Mouse (Mus musculus): ENCODE measurements around the gene Gm21976. TPM values are rescaled to one million over a fixed set of nuclear protein-coding genes. Genes with fewer than 3 reads are reported as not detected.

Gene Gm21976
- polyA plus RNA-seq, 1 experiment from 2014 or later: not detected

GRCm38 (mm10) chr13:98254921-98255320 is 24.8 kb upstream of the Gm21976 start:
- H3K9me3 ChIP-seq (ENCODE audit: control insufficient read depth, low read length): no peaks in the 10 kb centered on the region
- no peak overlapping the region for H3K9ac ChIP-seq (ENCODE audit: low read depth, low read length)
- DNase-seq (ENCODE audit: low spot score) (no peak), ATAC-seq (ENCODE audit: low read depth) (no peak)
- H3K4me2 ChIP-seq (ENCODE audit: low read depth, low read length): no peak overlapping the region
- H3K27ac ChIP-seq (replicated peaks; ENCODE audit: low read depth, low read length): no peak overlapping the region
- H3K27me3 ChIP-seq (replicated peaks; ENCODE audit: control insufficient read depth, insufficient read depth, low read length): no peaks in the 10 kb centered on the region
- no peak overlapping the region for H3K4me3 ChIP-seq (ENCODE audit: low read depth, low read length)
- H3K36me3 ChIP-seq (ENCODE audit: control insufficient read depth, insufficient read depth, low read length): peaks cover 86% of the 10 kb centered on the region
- no peaks in the 10 kb centered on the region for H3K4me1 ChIP-seq (ENCODE audit: control insufficient read depth, insufficient read depth, low read length)
- 78% methylated on average over 9 of the region's 9 CpGs for WGBS

- Histone ChIP-seq H3K4me1 (ENCODE audit: control insufficient read depth, insufficient read depth, low read length) (peaks cover 14% of the 10 kb centered on the region), H3K9ac (ENCODE audit: low read depth, low read length) (peak within 1 kb of the TSS; percentile 87), H3K27ac (replicated peaks; ENCODE audit: low read depth, low read length) (peak within 1 kb of the TSS; percentile 78), H3K36me3 (ENCODE audit: control insufficient read depth, insufficient read depth, low read length) (peaks cover 36% of the 10 kb centered on the region), H3K27me3 (replicated peaks; ENCODE audit: control insufficient read depth, insufficient read depth, low read length) (no peaks in the 10 kb centered on the region), H3K4me2 (ENCODE audit: low read depth, low read length) (peak within 1 kb of the TSS; percentile 92), H3K4me3 (ENCODE audit: low read depth, low read length) (peak within 1 kb of the TSS; percentile 95), H3K9me3 (ENCODE audit: control insufficient read depth, low read length) (no peaks in the 10 kb centered on the region)
- DNase-seq (ENCODE audit: low spot score): peak; percentile 98
- peak; percentile 99 for ATAC-seq (ENCODE audit: low read depth)
- under 1% methylated on average over 33 of the region's 71 CpGs for WGBS
Measured at GRCm38 (mm10) chr13:98262636-98263457, 16.8 kb upstream of the Gm21976 start, which contains the start of the genes Utp15 and Ankra2. TSS of gene Utp15 (minus strand) at chr13:98263041. TSS of gene Ankra2 (plus strand) at chr13:98263074.

DNA sequence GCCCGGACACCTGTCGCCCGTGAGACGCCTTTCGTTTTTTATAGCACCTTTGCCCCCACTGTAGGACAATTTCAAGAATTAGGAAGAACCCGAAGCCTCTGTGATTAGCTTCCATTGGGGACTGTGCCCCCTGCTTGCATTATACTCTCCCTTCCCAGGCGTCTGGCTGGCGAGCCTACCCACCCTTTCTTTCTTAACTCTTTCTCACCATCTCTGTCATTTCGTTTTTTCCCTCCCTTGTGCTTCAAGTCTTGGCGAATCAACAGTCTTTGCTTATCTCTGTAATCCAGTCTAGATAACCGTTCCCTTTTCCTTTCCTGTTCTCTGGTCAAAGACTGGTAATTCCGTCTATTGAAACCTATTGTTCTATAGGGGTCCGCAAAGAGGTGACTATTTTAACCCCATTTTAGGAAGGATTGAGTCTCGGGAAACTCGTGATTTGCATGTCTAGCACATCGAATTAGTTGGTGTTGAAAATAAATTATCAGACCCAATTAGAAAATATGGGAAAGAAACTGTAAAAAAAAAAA is 16.2 kb upstream of the Gm21976 start:
- Histone ChIP-seq H3K9ac (ENCODE audit: low read depth, low read length) (peak overlapping the region; percentile 87), H3K4me3 (ENCODE audit: low read depth, low read length) (peak overlapping the region; percentile 95), H3K27ac (replicated peaks; ENCODE audit: low read depth, low read length) (peak overlapping the region; percentile 78), H3K9me3 (ENCODE audit: control insufficient read depth, low read length) (no peaks in the 10 kb centered on the region), H3K27me3 (replicated peaks; ENCODE audit: control insufficient read depth, insufficient read depth, low read length) (no peaks in the 10 kb centered on the region), H3K4me1 (ENCODE audit: control insufficient read depth, insufficient read depth, low read length) (peaks cover 14% of the 10 kb centered on the region), H3K36me3 (ENCODE audit: control insufficient read depth, insufficient read depth, low read length) (peaks cover 35% of the 10 kb centered on the region), H3K4me2 (ENCODE audit: low read depth, low read length) (peak overlapping the region; percentile 55)
- no peak for DNase-seq (ENCODE audit: low spot score)
- 3% methylated on average over 11 of the region's 16 CpGs for whole genome bisulfite sequencing
- ATAC-seq (ENCODE audit: low read depth): peak; percentile 13

DNA sequence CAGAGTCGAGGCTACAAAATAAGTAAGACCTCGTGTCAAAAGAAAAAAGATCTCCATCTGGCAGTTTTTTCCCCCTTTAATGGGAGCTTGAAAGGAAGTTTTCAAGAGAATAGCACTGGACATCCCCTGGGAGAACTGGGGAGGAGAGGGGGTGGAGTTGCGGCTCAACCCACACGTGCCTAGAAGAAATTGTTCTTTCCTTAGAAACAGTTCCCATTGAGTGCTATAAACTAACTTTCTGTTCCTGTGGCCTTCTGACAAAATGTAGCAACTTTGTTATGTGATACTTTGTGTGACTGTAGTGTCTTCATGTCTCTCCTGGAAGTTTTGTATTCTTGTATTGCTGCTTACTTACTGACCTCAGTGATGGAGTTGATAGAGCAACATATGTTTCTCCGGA is 15.6 kb upstream of the Gm21976 start:
- Histone ChIP-seq H3K9ac (ENCODE audit: low read depth, low read length) (peak overlapping the region; percentile 87; the same call in 1 of the 2 replicates), H3K27me3 (replicated peaks; ENCODE audit: control insufficient read depth, insufficient read depth, low read length) (no peaks in the 10 kb centered on the region), H3K36me3 (ENCODE audit: control insufficient read depth, insufficient read depth, low read length) (peaks cover 34% of the 10 kb centered on the region), H3K4me1 (ENCODE audit: control insufficient read depth, insufficient read depth, low read length) (peaks cover 14% of the 10 kb centered on the region), H3K9me3 (ENCODE audit: control insufficient read depth, low read length) (no peaks in the 10 kb centered on the region), H3K27ac (replicated peaks; ENCODE audit: low read depth, low read length) (no peak overlapping the region), H3K4me3 (ENCODE audit: low read depth, low read length) (peak overlapping the region; percentile 95), H3K4me2 (ENCODE audit: low read depth, low read length) (peak overlapping the region; percentile 55)
- 25% methylated on average over 5 of the region's 5 CpGs for WGBS
- DNase-seq (ENCODE audit: low spot score) (peak; percentile 24), ATAC-seq (ENCODE audit: low read depth) (no peak)

GRCm38 (mm10) chr13:98274023-98274422 is 5.7 kb upstream of the Gm21976 start:
- Histone ChIP-seq H3K36me3 (ENCODE audit: control insufficient read depth, insufficient read depth, low read length) (peaks cover 46% of the 10 kb centered on the region), H3K27ac (replicated peaks; ENCODE audit: low read depth, low read length) (no peak overlapping the region), H3K4me2 (ENCODE audit: low read depth, low read length) (no peak overlapping the region), H3K4me3 (ENCODE audit: low read depth, low read length) (no peak overlapping the region), H3K9me3 (ENCODE audit: control insufficient read depth, low read length) (no peaks in the 10 kb centered on the region), H3K9ac (ENCODE audit: low read depth, low read length) (no peak overlapping the region), H3K27me3 (replicated peaks; ENCODE audit: control insufficient read depth, insufficient read depth, low read length) (no peaks in the 10 kb centered on the region), H3K4me1 (ENCODE audit: control insufficient read depth, insufficient read depth, low read length) (no peaks in the 10 kb centered on the region)
- WGBS: 93% methylated on average over 9 of the region's 9 CpGs
- no peak for DNase-seq (ENCODE audit: low spot score)
- no peak for ATAC-seq (ENCODE audit: low read depth)

DNA sequence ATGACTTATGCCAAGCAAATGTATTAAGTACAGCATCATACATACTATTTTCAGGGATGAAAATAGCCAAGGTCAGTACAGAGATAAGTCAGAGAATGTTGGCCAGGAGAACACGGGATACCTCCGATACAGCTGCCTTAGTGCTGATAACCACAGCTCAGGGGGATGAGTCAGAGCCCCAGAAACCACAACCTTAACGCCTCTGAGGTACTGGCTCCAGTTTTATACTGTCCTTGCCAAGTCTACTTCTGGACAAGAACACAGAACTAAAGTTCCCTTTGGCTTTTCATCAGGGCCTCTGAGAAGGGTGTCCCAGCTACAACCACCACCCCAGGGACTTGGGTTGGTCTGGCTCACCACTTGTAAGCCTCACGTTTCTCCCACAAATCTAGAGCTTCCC is 4.0 kb upstream of the Gm21976 start:
- no peak overlapping the region for H3K4me2 ChIP-seq (ENCODE audit: low read depth, low read length)
- no peak overlapping the region for H3K4me3 ChIP-seq (ENCODE audit: low read depth, low read length)
- no peak for ATAC-seq (ENCODE audit: low read depth)
- H3K9me3 ChIP-seq (ENCODE audit: control insufficient read depth, low read length): no peaks in the 10 kb centered on the region
- DNase-seq (ENCODE audit: low spot score): no peak
- no peaks in the 10 kb centered on the region for H3K27me3 ChIP-seq (replicated peaks; ENCODE audit: control insufficient read depth, insufficient read depth, low read length)
- H3K9ac ChIP-seq (ENCODE audit: low read depth, low read length): no peak overlapping the region
- no peak overlapping the region for H3K27ac ChIP-seq (replicated peaks; ENCODE audit: low read depth, low read length)
- WGBS: 87% methylated on average over 4 of the region's 4 CpGs
- H3K36me3 ChIP-seq (ENCODE audit: control insufficient read depth, insufficient read depth, low read length): peaks cover 43% of the 10 kb centered on the region
- no peaks in the 10 kb centered on the region for H3K4me1 ChIP-seq (ENCODE audit: control insufficient read depth, insufficient read depth, low read length)

GRCm38 (mm10) chr13:98276253-98276652 is 3.4 kb upstream of the Gm21976 start:
- Histone ChIP-seq H3K27ac (replicated peaks; ENCODE audit: low read depth, low read length) (no peak overlapping the region), H3K27me3 (replicated peaks; ENCODE audit: control insufficient read depth, insufficient read depth, low read length) (no peaks in the 10 kb centered on the region), H3K4me2 (ENCODE audit: low read depth, low read length) (no peak overlapping the region), H3K9me3 (ENCODE audit: control insufficient read depth, low read length) (no peaks in the 10 kb centered on the region), H3K36me3 (ENCODE audit: control insufficient read depth, insufficient read depth, low read length) (peaks cover 37% of the 10 kb centered on the region), H3K4me1 (ENCODE audit: control insufficient read depth, insufficient read depth, low read length) (no peaks in the 10 kb centered on the region), H3K4me3 (ENCODE audit: low read depth, low read length) (no peak overlapping the region), H3K9ac (ENCODE audit: low read depth, low read length) (no peak overlapping the region)
- DNase-seq (ENCODE audit: low spot score): no peak
- ATAC-seq (ENCODE audit: low read depth): no peak
- 85% methylated on average over 7 of the region's 7 CpGs for WGBS

DNA sequence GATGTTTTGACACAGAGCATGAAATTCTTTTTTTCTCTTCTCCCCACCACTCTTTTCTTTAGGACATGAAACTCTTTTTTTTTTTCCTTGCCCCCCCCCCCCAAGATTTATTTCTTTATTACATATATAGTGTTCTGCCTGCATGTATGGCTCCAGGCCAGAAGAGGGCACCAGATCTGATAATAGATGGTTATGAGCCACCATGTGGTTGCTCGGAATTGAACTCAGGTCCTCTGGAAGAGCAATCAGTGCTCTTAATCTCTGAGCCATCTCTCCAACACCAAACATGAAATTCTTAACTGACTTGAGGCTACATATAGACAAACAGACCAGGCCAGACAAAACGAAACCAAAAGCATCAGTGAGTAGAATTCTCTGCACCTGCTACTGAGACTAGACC is 2.2 kb upstream of the Gm21976 start:
- no peak for ATAC-seq (ENCODE audit: low read depth)

More for the DNA sequence above, 2.2 kb upstream of the Gm21976 start:
- H3K27ac ChIP-seq (replicated peaks; ENCODE audit: low read depth, low read length): no peak overlapping the region
- H3K4me1 ChIP-seq (ENCODE audit: control insufficient read depth, insufficient read depth, low read length): no peaks in the 10 kb centered on the region
- DNase-seq (ENCODE audit: low spot score): no peak
- no peak overlapping the region for H3K9ac ChIP-seq (ENCODE audit: low read depth, low read length)
- no peaks in the 10 kb centered on the region for H3K9me3 ChIP-seq (ENCODE audit: control insufficient read depth, low read length)
- WGBS: 83% methylated on average over 2 of the region's 2 CpGs
- H3K27me3 ChIP-seq (replicated peaks; ENCODE audit: control insufficient read depth, insufficient read depth, low read length): no peaks in the 10 kb centered on the region
- peaks cover 26% of the 10 kb centered on the region for H3K36me3 ChIP-seq (ENCODE audit: control insufficient read depth, insufficient read depth, low read length)
- no peak overlapping the region for H3K4me3 ChIP-seq (ENCODE audit: low read depth, low read length)
- no peak overlapping the region for H3K4me2 ChIP-seq (ENCODE audit: low read depth, low read length)

Measured in embryonic facial prominence, embryonic 14.5 days (tissue).